ENCODE assay signal across 25 mouse cellular contexts in genomic region chr16:76054976-76055375, GRCm38 (mm10). TPM values are rescaled to one million over a fixed set of nuclear protein-coding genes. Genes with fewer than 3 reads are reported as not detected.
DNase-seq lines count a peak whose midpoint lies in the region; ATAC-seq lines count a peak whose summit lies in the region.
"Had no signal": no experiment of that assay in that cellular context is flagged by ENCODE, and none has a peak within 500 bp of the region (broad histone marks: within the 10 kb centered on the region; RNA-seq: fewer than 3 reads in every experiment).

No protein-coding gene starts in this region.

- no peaks in the 10 kb centered on the region for H3K36me3 ChIP-seq in splenic B cell, adult 2 months (ENCODE audit: control insufficient read depth, insufficient read depth, low read length, poor library complexity, severe bottlenecking)
- H3K36me3 ChIP-seq: embryonic facial prominence, embryonic 10.5 days; embryonic facial prominence, embryonic 12.5 days; forebrain, embryonic 15.5 days; G1E had no signal

- DNase-seq in heart, adult 11 months: peak; percentile 55
- DNase-seq in heart, postnatal 4 days: no peak
- DNase-seq in spleen, postnatal 36 days (ENCODE audit: low spot score in 2 of 2): peak; percentile 43 to 48
- DNase-seq in spleen, postnatal 14 days (ENCODE audit: low spot score in 2 of 2): no peak
- DNase-seq in splenic B cell, adult 2 months (ENCODE audit: low read depth, low spot score): peak; percentile 80
- no peak for DNase-seq in frontal cortex, postnatal 10 days (ENCODE audit: low spot score in 2 of 2)
- DNase-seq: adrenal gland, adult 8-10 months; adrenal gland, postnatal 14 days; adrenal gland, postnatal 36 days; cerebellum, adult 11 months; cerebellum, adult 18-20 months; cerebellum, adult 8-10 months; cerebellum, adult 9-11 months; cerebellum, postnatal 25 days; forebrain, postnatal 0 days had no signal

- 0 out of 2 replicates have a peak, but pooled peaks have one; percentile 17 for ATAC-seq in monocyte, adult 5-6 weeks (replicated peaks; ENCODE audit: insufficient number of reproducible peaks, low FRiP score, low TSS enrichment, poor library complexity, severe bottlenecking)
- no peak for ATAC-seq in megakaryocyte, adult 5-6 weeks (ENCODE audit: poor library complexity, severe bottlenecking)
- ATAC-seq: activated CD4-positive, CD25-positive, alpha-beta regulatory T cell, adult 4 months; forebrain, embryonic 13.5 days; forebrain, embryonic 15.5 days; forebrain, postnatal 0 days; Patski had no signal

- H3K27me3 ChIP-seq in splenic B cell, adult 2 months (ENCODE audit: control insufficient read depth, insufficient read depth, low read length, poor library complexity, severe bottlenecking): no peaks in the 10 kb centered on the region
- H3K27me3 ChIP-seq: CH12.LX; embryonic facial prominence, embryonic 12.5 days; forebrain, embryonic 13.5 days; forebrain, embryonic 15.5 days had no signal

RNA-seq across cellular contexts. Expression of gene Samsn1, which starts 32.9 kb away (rescaled TPM):
- total RNA-seq in heart, postnatal 4 days (2021): 1 to 10 TPM; 1.2 to 1.3 TPM
- 430 to 673 TPM (median 628 TPM) in 3 replicates for total RNA-seq in monocyte, adult 5-6 weeks (2017)
- total RNA-seq in megakaryocyte, adult 5-6 weeks (2015): 186 and 191 TPM in 2 replicates
- total RNA-seq in megakaryocyte, adult 5-6 weeks (2017): 197 and 219 TPM in 2 replicates

Comparison
In these comparisons a context has a peak if more than half of its experiments do, and no peak if none do; other contexts are left out.
1. DNase-seq: peak in heart, adult 11 months (single experiment), spleen, postnatal 36 days (2 of 2) and splenic B cell, adult 2 months (single experiment); none in heart, postnatal 4 days (single experiment), spleen, postnatal 14 days (0 of 2) and frontal cortex, postnatal 10 days (0 of 2).
2. RNA of gene Samsn1, which starts 32.9 kb away (total RNA-seq): 430 to 673 TPM in monocyte, adult 5-6 weeks and 186 to 219 TPM in megakaryocyte, adult 5-6 weeks; 1.2 to 1.3 TPM in heart, postnatal 4 days; every median in the first group is over 10 times any median in the second.